Mouse (Mus musculus): Measurements from ENCODE around the gene Tspan11.

DNA sequence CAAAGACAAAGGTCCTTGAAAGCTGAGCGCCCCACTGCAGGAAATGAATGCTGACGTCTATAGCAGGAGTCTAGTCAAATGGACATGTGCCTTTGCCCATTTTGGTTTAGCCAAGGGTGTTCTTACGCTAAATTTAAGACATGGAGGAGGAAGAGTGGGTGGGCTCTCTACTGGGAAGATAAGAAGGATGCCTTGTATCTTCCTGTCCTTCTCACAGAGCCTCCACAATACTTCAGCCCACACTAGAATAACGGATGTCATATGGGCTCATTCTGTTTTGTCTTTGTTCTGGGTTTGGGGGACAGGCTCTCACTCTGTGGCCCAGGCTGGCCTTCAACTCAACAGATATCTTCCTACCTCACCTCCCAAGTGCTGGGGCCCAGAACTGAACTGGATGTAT is 35.8 kb upstream of the Tspan11 start:
- TF ChIP-seq POLR2A (IDR thresholded peaks at IDR 0.05; ENCODE audit: extremely low read depth, insufficient read depth, low read length) = no peak
- no peak for TF ChIP-seq CTCF (IDR thresholded peaks at IDR 0.05; ENCODE audit: extremely low read depth, insufficient read depth, low read length)
